Mouse (Mus musculus) liver, embryonic 14.5 days (tissue): ENCODE data around the gene Men1.

ENCODE experiments used
- CTCF ChIP-seq: IDR thresholded peaks from 2 replicates; pipeline ENCODE4 v1.5.1; 2016; ENCODE audit warnings: antibody characterized with exemption, low read depth, control low read depth
- EP300 ChIP-seq: IDR thresholded peaks from 2 replicates; pipeline ENCODE4 v1.6.1; 2016; ENCODE audit warnings: antibody characterized with exemption, low read depth

- TF ChIP-seq CTCF (no peak), EP300 (no peak)
Measured at GRCm38 (mm10) chr19:6376643-6377042, 41.9 kb downstream of the Men1 start.
